Mouse (Mus musculus): ENCODE data around the gene Ube2f.

DNA sequence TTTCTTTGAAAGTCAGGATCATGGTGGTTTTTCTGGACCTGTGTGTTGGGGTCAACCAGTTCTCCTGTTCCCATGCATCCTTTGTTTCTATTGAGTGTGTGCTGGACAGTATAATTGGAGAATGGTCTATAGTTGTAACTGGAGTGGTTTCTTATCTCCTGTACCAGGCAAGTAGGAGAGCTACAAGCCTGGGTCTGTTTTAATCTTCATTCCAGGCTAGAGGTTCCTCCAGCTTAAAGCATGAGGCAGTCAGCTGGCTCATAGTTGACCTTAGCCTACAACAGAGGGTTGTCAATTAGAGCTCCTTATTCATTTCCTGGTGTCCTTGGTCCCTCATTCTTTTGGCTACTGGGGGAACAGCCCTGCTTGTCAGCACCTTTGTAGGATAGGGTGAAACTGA, 83.5 kb downstream of the Ube2f start:
- no peak for TF ChIP-seq CTCF (IDR thresholded peaks at IDR 0.05; ENCODE audit: low read depth)
- no peak for TF ChIP-seq EP300 (IDR thresholded peaks at IDR 0.05; ENCODE audit: low read depth)

Measured in liver, postnatal 0 days (tissue).